Mouse (Mus musculus) thymus, adult 18-20 months (tissue): ENCODE results near the gene Os9.
"Not testable (repeated sequence)": the region's sequence is repeated elsewhere in the genome, so short reads cannot be mapped to it uniquely, and the experiment has no call there.

ENCODE experiments used
- DNase-seq, 2 experiments: peaks; one replicate each; pipeline ENCODE4 v3.0.0; 2022; ENCODE audit warnings: mixed read lengths in 2 of 2

Gene Os9

DNA sequence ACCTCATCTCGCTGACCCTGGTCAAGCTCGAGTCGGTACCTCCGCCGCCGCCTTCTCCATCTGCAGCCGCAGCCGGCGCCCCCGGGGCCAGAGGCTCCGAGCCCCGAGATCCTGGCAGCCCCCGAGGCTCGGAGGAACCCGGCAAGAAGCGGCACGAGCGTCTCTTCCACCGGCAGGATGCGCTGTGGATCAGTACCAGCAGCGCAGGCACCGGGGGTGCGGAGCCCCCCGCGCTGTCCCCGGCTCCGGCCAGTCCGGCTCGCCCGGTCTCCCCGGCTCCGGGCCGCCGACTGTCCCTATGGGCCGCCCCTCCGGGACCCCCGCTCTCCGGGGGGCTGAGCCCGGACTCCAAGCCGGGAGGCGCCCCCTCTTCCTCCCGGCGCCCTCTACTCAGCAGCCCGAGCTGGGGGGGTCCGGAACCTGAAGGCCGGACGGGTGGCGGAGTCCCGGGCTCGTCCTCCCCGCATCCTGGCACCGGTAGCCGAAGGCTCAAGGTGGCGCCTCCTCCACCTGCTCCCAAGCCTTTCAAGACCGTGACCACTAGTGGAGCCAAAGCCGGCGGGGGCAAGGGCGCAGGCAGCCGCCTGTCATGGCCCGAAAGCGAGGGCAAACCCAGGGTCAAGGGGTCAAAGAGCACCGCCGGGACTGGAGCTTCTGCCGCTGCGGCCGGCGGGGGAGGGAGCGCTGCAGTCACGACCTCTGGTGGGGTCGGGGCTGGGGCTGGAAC lies 41.1 kb downstream of the Os9 start:
- no peak for DNase-seq

DNA sequence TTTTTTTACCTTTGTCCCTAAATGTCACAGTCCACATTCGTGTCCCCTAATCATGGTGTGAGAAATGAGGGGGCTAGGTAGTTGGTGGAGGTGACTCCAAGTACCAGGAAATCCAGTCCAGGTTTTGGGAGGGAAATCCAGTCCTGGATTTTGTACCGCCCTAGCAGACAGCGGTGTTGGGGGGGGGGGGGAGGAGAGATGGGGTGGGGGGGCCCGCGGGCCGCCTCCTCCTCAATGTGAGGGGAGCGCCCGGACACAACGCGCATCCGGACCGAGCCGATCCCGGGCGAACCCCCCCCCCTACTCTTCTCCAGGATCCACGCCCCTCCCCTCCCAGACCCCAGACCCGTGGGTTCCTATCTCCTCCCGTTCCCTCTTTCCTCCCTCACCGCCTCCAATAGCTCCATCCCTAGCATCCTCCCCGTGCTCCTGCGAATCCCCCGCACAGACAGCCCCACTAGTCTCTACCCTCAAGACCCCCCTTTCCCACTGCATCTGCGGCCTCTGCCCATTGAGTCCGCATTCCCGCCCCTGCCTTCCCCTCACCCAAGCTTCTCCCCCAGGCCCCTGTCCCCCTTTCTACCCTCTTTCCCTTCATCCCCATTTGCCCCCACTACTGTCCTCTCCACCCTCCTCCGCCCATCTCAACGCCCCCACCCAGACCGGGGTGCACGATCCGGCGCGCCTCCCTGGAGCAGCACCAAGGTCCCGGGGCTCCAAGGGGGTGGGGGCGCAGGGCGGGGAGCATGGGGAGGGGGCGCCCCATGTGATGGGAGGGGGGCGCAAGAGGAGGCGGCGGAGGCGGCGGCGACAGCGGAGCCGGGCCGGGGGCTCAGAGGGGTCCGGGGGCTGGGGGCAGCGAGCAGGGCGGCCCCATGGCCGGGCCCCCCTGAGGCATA lies 42.0 kb downstream of the Os9 start:
- no peak for DNase-seq

- no peak for DNase-seq
Observed at GRCm38 (mm10) chr10:127078001-127078676, 42.8 kb downstream of the Os9 start.

DNA sequence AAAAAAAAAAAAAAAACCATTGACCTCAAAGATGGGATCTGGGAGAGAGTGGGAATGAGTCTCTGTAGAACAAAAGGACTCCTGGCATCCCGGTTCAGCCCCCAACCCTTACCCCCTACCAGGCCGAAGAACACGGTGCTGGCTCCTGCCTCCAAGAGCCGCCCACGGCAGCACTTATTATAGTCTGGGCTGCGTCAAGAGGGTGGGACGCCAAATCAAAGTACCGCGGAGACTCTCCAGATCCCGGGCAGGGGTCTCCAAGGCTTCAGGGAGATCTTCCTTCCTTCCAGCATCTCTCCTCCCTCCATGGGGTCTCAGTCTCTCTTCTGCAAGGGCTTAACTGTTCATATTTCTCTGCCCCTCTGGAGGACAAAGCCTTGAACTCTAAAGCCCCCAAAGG lies 43.4 kb downstream of the Os9 start:
- DNase-seq = no peak

- DNase-seq = peak; percentile 53 to 71
Observed at GRCm38 (mm10) chr10:127076082-127076481, 44.8 kb downstream of the Os9 start.

DNA sequence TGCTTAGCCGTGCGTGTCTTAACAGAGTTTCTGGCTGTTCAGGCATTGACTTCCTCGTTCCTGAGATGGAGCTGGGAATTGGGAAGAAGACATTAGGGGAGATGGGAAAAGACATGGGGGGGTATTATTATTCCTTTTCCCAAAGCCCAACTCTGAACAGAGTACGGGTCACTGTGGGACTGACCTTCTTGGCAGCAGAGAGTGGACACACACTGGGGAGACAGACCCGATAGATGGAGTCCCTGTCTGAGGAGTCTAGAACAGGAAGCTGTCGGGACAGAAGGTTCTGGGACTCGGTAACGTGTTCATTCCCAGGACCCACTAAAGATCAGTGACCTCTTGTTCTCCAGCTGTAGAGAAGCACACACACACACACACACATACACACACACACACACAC lies 45.3 kb downstream of the Os9 start:
- DNase-seq = no peak

DNA sequence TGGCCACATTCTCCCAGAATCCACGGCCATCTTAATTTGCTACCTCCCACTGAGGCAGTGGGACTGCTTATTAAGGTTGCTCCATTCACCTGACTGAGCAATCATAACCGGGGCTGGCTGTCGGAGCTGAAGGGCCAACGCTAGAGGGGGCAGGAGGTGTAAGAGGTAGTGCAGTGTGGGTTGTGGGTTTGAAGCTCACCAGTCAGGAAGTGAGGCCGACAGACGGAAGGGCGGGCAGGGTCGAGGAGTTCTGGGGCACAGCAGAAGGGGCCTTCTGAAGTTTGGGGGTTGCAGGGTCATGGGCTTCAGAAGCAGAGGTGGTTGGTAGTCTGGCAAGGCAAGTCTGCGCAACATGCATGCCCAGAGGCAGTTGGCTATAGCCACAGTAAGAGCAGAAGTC lies 45.9 kb downstream of the Os9 start, which contains the start of gene Agap2:
Gene Agap2 (plus strand): TSS at position 205 of the 400 bp plus-strand sequence.
- DNase-seq = peak; percentile 80 to 86

DNA sequence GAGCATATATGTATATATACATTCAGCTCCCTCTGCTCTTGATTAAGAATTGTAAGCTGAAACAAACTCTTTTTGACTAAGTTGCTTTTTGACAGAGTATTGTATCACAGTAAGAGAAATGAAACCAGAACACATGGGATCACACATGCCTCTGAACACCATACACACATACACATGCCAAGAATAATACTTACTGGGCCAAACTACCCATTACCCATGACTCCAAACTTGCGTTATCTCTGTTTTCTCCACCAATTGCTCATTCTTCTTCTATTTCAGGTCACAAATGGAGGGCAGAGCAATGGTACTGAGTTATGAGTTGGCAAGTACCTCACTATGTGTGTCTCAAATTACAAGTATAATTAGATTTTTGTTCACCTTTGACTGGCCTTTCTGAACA lies 47.0 kb downstream of the Os9 start:
- DNase-seq = no peak

GRCm38 (mm10) chr10:127072969-127073368 lies 48.0 kb downstream of the Os9 start:
- not testable (repeated sequence) for DNase-seq

DNA sequence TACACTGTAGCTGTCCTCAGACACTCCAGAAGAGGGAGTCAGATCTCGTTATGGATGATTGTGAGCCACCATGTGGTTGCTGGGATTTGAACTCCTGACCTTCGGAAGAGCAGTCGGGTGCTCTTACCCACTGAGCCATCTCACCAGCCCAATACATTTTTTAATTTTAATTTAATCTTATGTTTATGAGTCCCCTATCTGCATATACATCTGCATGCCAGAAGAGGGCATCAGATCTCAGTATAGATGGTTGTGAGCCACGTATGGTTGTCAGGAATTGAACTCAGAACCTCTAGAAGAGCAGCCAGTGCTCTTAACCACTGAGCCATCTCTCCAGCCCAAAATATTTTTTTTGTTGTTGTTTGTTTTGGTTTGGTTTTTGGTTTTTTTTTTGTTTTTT lies 48.7 kb downstream of the Os9 start:
- not testable (repeated sequence) for DNase-seq

- no peak for DNase-seq
Observed at GRCm38 (mm10) chr10:127071203-127071602, 49.7 kb downstream of the Os9 start.

DNA sequence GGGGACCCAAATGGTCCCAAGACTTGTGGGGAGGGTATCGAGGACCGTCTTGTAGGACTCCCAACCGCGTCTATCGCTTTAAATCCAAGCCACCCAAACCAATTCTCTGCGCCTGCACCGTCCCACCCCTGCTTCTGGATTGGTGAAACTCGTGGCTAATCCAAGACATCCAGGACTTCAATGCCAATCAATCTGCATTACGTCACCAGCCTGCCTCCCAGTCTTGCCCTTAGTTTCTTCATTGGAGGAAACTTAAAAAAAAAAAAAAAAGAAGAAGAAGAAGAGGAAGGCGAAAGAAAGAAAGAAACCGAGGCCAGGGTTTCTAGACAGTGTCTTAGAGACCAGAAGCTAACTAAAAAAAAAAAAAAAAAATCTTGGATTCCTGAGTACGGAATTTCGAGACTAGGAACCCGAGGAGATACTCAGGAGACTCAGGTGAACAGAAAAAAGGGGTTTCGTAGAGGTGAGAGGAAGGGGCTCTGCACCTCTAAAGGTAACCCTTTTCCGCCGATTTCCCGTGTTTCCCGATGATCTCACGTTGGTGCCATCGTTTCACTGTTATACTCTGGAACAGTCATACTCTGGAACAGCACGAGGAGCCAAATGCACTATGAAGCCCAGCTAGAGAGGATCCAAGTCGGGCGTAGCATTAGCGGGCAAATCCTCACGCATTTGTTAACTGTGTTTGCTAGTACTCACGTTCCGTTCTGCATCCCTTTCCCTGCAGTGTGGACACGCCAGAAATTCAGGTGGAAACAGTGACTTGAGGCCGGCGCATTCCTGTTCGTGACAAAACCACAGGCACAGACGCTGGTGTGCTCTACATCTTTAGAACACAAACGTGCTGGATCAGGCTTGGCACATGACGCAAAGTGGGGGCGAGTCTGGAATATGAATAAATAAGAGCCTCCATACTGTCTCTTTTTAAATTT lies 50.5 kb downstream of the Os9 start, which contains the start of gene Tspan31:
Gene Tspan31 (minus strand): TSS at position 75 of the 932 bp plus-strand sequence.
- peak; percentile 43 to 55 for DNase-seq

- DNase-seq = no peak
Observed at GRCm38 (mm10) chr10:127069281-127070189, 51.4 kb downstream of the Os9 start.

GRCm38 (mm10) chr10:127068360-127069038 lies 52.4 kb downstream of the Os9 start:
- no peak for DNase-seq

GRCm38 (mm10) chr10:127066519-127067018 lies 54.4 kb downstream of the Os9 start:
- no peak for DNase-seq

DNA sequence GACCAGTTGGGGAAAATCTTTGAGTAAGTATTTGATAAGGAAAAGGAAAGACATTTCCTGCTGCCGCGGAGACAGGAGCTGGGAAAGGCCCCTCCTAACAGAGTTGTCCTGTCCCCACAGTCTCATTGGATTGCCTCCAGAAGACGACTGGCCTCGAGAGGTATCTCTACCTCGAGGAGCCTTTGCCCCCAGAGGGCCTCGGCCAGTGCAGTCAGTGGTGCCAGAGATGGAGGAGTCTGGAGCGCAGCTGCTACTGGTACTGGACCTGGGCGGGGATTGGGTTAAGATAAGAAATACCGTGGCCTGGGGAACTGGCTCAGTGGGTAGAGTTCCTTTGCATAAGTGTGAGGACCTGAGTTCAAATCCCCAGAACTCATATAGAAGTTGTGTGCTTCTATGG lies 55.0 kb downstream of the Os9 start:
- no peak for DNase-seq

- no peak for DNase-seq
Observed at GRCm38 (mm10) chr10:127063913-127064870, 56.7 kb downstream of the Os9 start.

GRCm38 (mm10) chr10:127063239-127063872 lies 57.6 kb downstream of the Os9 start, which contains the start of gene Cdk4:
Gene Cdk4, plus strand, starts transcription at chr10:127063534.
- peak; percentile 94 to 96 for DNase-seq
